Mouse (Mus musculus) splenic B cell, adult 2 months (primary cell): ENCODE measurements around the gene Rpl15.
"Not testable (repeated sequence)": the region's sequence is repeated elsewhere in the genome, so short reads cannot be mapped to it uniquely, and the experiment has no call there.

ENCODE experiments used
- DNase-seq: peaks from one replicate; pipeline ENCODE4 v3.0.0-alpha.2; 2011; ENCODE audit warnings: low read depth, low spot score
- H3K27me3 ChIP-seq: 2 replicates; pipeline ENCODE4 v1.6.1; 2012; ENCODE audit warnings: mild to moderate bottlenecking, low read length, moderate library complexity, mixed read lengths; ENCODE audit not compliant: control insufficient read depth, poor library complexity, insufficient read depth, severe bottlenecking
- H3K36me3 ChIP-seq: 2 replicates; pipeline ENCODE4 v1.6.1; 2012; ENCODE audit warnings: mild to moderate bottlenecking, low read length, moderate library complexity, mixed read lengths; ENCODE audit not compliant: control insufficient read depth, poor library complexity, insufficient read depth, severe bottlenecking

The Rpl15 gene

DNA sequence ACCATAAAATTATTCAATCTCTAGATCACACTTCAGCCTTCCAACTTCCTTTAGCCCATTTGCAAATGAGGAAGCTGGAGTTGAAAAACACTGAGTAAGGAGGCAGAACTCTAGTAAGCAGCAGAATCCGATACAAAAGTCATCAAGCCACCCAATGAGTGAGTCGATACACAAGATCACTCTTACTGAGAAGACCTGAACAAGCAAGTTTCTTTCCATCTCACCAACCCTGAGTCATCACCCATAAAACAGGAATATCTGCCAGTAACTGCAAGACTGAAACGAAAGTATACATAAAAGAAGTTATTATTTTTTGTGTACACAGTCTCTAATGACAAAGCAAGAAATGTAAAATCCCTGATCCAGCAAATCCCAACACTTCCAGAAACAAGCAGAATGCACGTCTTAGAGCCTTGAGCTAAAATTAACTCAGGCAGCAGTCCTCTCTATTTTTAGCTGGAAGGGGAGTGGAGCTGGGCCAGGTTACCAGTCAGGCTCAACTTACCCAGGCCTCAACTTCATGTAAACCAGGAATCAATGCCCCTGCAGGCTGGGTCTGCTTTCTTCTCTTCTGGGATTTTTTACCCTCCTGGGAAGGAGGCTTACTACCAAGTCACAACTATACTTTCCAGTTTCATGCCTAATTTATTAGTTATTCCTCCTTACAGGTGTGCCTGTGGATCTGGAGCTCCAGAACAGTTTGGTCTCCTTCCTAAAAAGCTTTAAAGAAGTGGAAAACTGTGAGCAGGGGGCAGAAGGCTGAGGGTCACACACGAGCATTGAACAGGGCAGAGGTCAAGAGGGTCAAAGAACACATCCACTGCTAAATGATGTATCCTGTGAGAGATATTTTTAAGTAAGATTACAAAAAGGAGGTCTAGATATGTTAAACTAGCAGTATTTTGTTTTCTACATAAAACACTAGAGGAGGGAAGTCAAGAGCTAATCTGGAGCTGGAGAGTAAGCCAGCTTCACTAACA is 36.9 kb downstream of the Rpl15 start:
- peak; percentile 33 for DNase-seq
- Histone ChIP-seq H3K36me3 (no peaks in the 10 kb centered on the region), H3K27me3 (no peaks in the 10 kb centered on the region)

DNA sequence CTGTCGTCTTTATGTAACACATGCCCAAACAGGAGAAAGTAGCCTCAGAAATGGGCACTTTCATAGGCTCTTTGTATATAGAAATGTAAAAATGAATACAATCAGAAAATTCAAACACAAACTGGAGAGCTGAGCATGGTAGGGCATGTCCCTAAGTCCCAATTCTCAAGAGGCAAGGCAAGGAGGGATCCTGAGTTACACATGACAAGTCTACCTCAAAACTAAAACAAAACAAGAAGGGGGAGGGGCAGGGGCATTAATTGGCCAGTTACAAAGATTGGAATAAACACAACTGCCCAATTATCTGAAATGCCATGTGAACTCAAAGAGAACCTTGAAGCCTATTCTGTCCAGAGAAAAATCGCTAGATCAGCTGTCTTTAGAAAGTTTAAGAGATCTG is 38.1 kb downstream of the Rpl15 start:
- Histone ChIP-seq H3K27me3 (no peaks in the 10 kb centered on the region), H3K36me3 (no peaks in the 10 kb centered on the region)
- no peak for DNase-seq

DNA sequence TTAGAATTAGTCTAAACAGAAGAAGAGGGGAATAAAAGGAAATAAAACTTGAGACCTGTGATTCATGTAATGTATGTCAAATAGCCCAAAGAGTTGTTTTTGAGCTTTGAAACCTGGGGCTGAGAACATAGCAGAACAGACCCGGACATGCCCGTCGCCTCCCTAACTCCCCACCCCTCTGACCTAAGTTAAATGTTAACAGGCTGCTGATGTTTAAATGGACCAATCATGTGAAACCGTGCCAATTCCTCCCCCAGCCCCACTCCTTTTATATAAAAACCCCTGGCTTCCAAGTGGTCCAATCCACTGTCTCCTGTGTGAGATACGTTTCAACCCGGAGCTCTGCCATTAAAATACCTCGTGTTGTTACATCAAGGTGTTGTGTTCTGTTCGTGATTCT is 39.3 kb downstream of the Rpl15 start:
- H3K36me3 ChIP-seq, DNase-seq, H3K27me3 ChIP-seq: not testable (repeated sequence)

DNA sequence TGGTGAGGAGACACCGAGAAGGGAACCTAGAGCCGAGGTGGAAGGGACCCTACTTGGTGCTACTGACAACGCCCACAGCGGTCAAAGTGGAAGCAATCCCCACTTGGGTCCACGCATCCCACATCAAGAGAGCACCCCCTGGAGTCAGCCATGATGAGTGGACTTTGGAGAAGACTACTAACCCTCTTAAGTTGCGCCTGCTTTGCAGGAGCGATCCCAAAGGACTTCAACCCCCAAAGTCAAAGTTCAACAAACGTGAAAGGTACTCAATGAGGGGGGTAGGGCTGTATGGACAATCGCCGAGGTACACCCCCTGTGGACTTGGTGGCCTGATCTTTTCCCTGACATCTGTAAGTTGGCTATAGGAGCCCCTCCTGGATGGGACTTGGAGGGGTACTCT is 41.4 kb downstream of the Rpl15 start:
- not testable (repeated sequence) for H3K36me3 ChIP-seq, DNase-seq, H3K27me3 ChIP-seq

DNA sequence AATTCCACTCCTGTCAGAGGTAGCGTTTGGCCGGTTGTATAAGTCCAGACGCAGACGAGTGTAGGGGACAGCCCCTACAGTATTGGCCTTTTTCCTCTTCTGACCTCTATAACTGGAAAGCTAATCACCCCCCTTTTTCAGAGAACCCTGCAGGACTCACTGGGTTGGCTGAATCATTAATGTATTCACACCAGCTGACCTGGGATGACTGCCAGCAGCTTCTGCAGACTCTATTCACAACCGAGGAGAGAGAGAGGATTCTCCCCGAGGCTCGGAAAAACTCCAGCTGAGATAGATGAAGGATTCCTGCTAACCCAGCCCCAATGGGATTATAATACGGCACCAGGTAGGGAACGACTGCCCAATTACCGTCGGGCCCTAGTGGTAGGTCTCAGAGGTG is 45.0 kb downstream of the Rpl15 start:
- not testable (repeated sequence) for H3K27me3 ChIP-seq, H3K36me3 ChIP-seq, DNase-seq

DNA sequence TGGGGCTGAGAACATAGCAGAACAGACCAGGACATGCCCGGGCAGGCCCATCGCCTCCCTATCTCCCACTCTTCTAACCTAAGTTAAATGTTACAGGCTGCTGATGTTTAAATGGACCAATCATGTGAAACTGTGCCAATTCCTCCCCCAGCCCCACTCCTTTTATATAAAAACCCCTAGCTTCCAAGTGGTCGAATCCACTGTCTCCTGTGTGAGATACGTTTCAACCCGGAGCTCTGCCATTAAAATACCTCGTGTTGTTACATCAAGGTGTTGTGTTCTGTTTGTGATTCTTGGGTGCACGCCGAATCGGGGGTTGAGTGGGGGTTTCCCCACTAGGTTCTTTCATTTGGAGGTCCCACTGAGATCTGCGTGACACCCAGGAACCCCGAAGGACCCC is 45.8 kb downstream of the Rpl15 start:
- DNase-seq, H3K27me3 ChIP-seq, H3K36me3 ChIP-seq: not testable (repeated sequence)

DNA sequence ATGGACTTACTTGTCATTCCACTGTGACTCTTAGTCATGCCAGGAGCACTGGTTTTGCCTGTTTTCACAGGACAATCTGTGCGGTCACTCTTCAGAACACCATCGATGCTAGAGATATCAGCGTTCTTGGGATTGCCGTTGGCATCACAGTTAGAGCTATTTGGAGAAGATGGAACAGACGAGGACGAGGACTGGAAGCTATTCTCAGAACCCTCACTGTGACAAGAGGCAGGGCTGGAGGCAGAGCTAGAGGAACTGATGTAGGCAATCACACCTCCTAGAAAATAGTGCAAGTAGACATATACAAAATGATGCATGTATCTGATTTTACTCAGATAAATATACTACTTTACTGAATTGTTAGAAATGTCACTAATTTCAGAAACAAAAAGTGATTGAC is 49.2 kb downstream of the Rpl15 start:
- no peak for DNase-seq
- H3K36me3 ChIP-seq, result no peaks in the 10 kb centered on the region
- no peaks in the 10 kb centered on the region for H3K27me3 ChIP-seq
